Mouse (Mus musculus) layer of hippocampus, adult 9-10 months (tissue): ENCODE measurements at regions not wholly inside any gene's neighbourhood (a gene's known extent, or its start where the extent isn't known, plus 50 kb on each side); places are given as distances from the start of the nearest gene placed in this dataset.
A peak's percentile ranks its signal among the peaks of the same experiment; 100 is the strongest.

Source experiments
- DNase-seq: peaks from one replicate; pipeline ENCODE4 v3.0.0; 2022; ENCODE audit warnings: low spot score

GRCm38 (mm10) chr6:36004701-36005100 is 383.2 kb upstream of the Chrm2 start:
- DNase-seq, result peak; percentile 32

GRCm38 (mm10) chr6:36002090-36002489 is 385.8 kb upstream of the Chrm2 start:
- DNase-seq, result no peak

GRCm38 (mm10) chr6:35988891-35989290 is 399.0 kb upstream of the Chrm2 start:
- DNase-seq, result peak; percentile 51

GRCm38 (mm10) chr6:35940071-35940470 is 400.4 kb upstream of the Mtpn start:
- no peak for DNase-seq

- no peak for DNase-seq
Measured at GRCm38 (mm10) chr6:35924189-35924588, 384.5 kb upstream of the Mtpn start.

- no peak for DNase-seq
Measured at GRCm38 (mm10) chr6:35897990-35898389, 358.3 kb upstream of the Mtpn start.

GRCm38 (mm10) chr6:35895692-35896091 is 356.0 kb upstream of the Mtpn start:
- no peak for DNase-seq

GRCm38 (mm10) chr6:35874671-35875070 is 335.0 kb upstream of the Mtpn start:
- no peak for DNase-seq

GRCm38 (mm10) chr6:35871388-35871787 is 331.7 kb upstream of the Mtpn start:
- no peak for DNase-seq

GRCm38 (mm10) chr6:35864218-35864617 is 324.5 kb upstream of the Mtpn start:
- no peak for DNase-seq

GRCm38 (mm10) chr6:35853993-35854392 is 314.3 kb upstream of the Mtpn start:
- DNase-seq, result no peak

GRCm38 (mm10) chr6:35816657-35817056 is 277.0 kb upstream of the Mtpn start:
- no peak for DNase-seq

GRCm38 (mm10) chr6:35814476-35814875 is 274.8 kb upstream of the Mtpn start:
- DNase-seq, result no peak

- no peak for DNase-seq
Measured at GRCm38 (mm10) chr6:35805738-35806137, 266.1 kb upstream of the Mtpn start.

- no peak for DNase-seq
Measured at GRCm38 (mm10) chr6:35804041-35804440, 264.4 kb upstream of the Mtpn start.

- no peak for DNase-seq
Measured at GRCm38 (mm10) chr6:35779706-35780105, 240.0 kb upstream of the Mtpn start.

GRCm38 (mm10) chr6:35770907-35771306 is 231.2 kb upstream of the Mtpn start:
- DNase-seq, result no peak

GRCm38 (mm10) chr6:35759606-35760246 is 220.0 kb upstream of the Mtpn start:
- DNase-seq, result no peak

GRCm38 (mm10) chr6:35746034-35746433 is 206.3 kb upstream of the Mtpn start:
- no peak for DNase-seq

GRCm38 (mm10) chr6:35705587-35705986 is 165.9 kb upstream of the Mtpn start:
- DNase-seq, result no peak

- no peak for DNase-seq
Measured at GRCm38 (mm10) chr6:35667062-35667461, 127.4 kb upstream of the Mtpn start.

- no peak for DNase-seq
Measured at GRCm38 (mm10) chr6:35651401-35651800, 111.7 kb upstream of the Mtpn start.

GRCm38 (mm10) chr6:35645210-35645609 is 105.5 kb upstream of the Mtpn start:
- no peak for DNase-seq

- DNase-seq, result no peak
Measured at GRCm38 (mm10) chr6:35640672-35641071, 101.0 kb upstream of the Mtpn start.
